Mouse (Mus musculus) inflammation-experienced regulatory T-cells, adult 6 months (primary cell): ENCODE results near the gene Zfp978. TPM values are rescaled to one million over a fixed set of nuclear protein-coding genes. Genes with fewer than 3 reads are reported as not detected.
A peak's percentile ranks its signal among the peaks of the same experiment; 100 is the strongest.
"Not testable (repeated sequence)": the region's sequence is repeated elsewhere in the genome, so short reads cannot be mapped to it uniquely, and the experiment has no call there.

Experiments
- ATAC-seq: one replicate; pipeline ENCODE4 v1.8.0; 2017
- polyA plus RNA-seq, 3 experiments: library from polyadenylated mRNA; unstranded; fragments of 100-300 nt; shearing (Covaris generic); gene quantifications; one replicate each; pipeline ENCODE4 v1.2.1; 2017

Zfp978 gene
- polyA plus RNA-seq, 3 experiments from 2014 or later = not detected

- not testable (repeated sequence) for ATAC-seq
These were observed 9.6 kb upstream of the Zfp978 start for GRCm38 (mm10) chr4:147351376-147351980.

GRCm38 (mm10) chr4:147353626-147354025, 7.5 kb upstream of the Zfp978 start:
- not testable (repeated sequence) for ATAC-seq

- ATAC-seq = peak; percentile 21
These were observed 5.1 kb upstream of the Zfp978 start for GRCm38 (mm10) chr4:147356042-147356441.

- ATAC-seq = not testable (repeated sequence)
These were observed 3.9 kb upstream of the Zfp978 start for GRCm38 (mm10) chr4:147357195-147357594.

GRCm38 (mm10) chr4:147361872-147362271, 769 bp downstream of the Zfp978 start:
- ATAC-seq = not testable (repeated sequence)

- not testable (repeated sequence) for ATAC-seq
These were observed 8.5 kb downstream of the Zfp978 start for GRCm38 (mm10) chr4:147369564-147369963.

GRCm38 (mm10) chr4:147383199-147383598, 22.1 kb downstream of the Zfp978 start:
- not testable (repeated sequence) for ATAC-seq

- ATAC-seq = not testable (repeated sequence)
These were observed 36.1 kb downstream of the Zfp978 start for GRCm38 (mm10) chr4:147397201-147397600.

- ATAC-seq = not testable (repeated sequence)
These were observed 37.0 kb downstream of the Zfp978 start for GRCm38 (mm10) chr4:147397934-147398682.

GRCm38 (mm10) chr4:147398741-147399140, 37.6 kb downstream of the Zfp978 start:
- ATAC-seq = not testable (repeated sequence)

- not testable (repeated sequence) for ATAC-seq
These were observed 38.4 kb downstream of the Zfp978 start for GRCm38 (mm10) chr4:147399505-147399904.

GRCm38 (mm10) chr4:147400031-147400847, 39.1 kb downstream of the Zfp978 start:
- not testable (repeated sequence) for ATAC-seq

GRCm38 (mm10) chr4:147400848-147401715, 40.0 kb downstream of the Zfp978 start:
- not testable (repeated sequence) for ATAC-seq

- ATAC-seq = not testable (repeated sequence)
These were observed 40.8 kb downstream of the Zfp978 start for GRCm38 (mm10) chr4:147401736-147402506.

- not testable (repeated sequence) for ATAC-seq
These were observed 41.4 kb downstream of the Zfp978 start for GRCm38 (mm10) chr4:147402507-147402890.

GRCm38 (mm10) chr4:147403509-147403908, 42.4 kb downstream of the Zfp978 start:
- ATAC-seq = not testable (repeated sequence)

GRCm38 (mm10) chr4:147403931-147404913, 43.1 kb downstream of the Zfp978 start:
- ATAC-seq = not testable (repeated sequence)

- no peak for ATAC-seq
These were observed 45.8 kb downstream of the Zfp978 start for GRCm38 (mm10) chr4:147406735-147407462.

- ATAC-seq = no peak
These were observed 46.3 kb downstream of the Zfp978 start for GRCm38 (mm10) chr4:147407463-147407822.
